Mouse (Mus musculus) lung, embryonic 15.5 days (tissue): ENCODE measurements around the gene Stx4a. TPM values are rescaled to one million over a fixed set of nuclear protein-coding genes. Genes with fewer than 3 reads are reported as not detected.
"Not testable (repeated sequence)": the region's sequence is repeated elsewhere in the genome, so short reads cannot be mapped to it uniquely, and the experiment has no call there.

ENCODE experiments used
- ATAC-seq: fragments of 200-750 bp; cut with Nextera tagmentation; 2 replicates; pipeline ENCODE4 v1.8.0; 2017; ENCODE audit warnings: moderate number of reproducible peaks, borderline replicate concordance; ENCODE audit not compliant: low FRiP score, low TSS enrichment; ENCODE audit errors: extremely low read depth
- H3K27ac ChIP-seq: fragments of 300-500 bp; sonication (generic); 2 replicates; pipeline ENCODE4 v1.5.1; 2015; ENCODE audit warnings: moderate library complexity, mild to moderate bottlenecking, inconsistent platforms
- H3K27me3 ChIP-seq: fragments of 300-500 bp; sonication (generic); 2 replicates; pipeline ENCODE4 v1.6.1; 2015; ENCODE audit warnings: inconsistent platforms
- H3K36me3 ChIP-seq: fragments of 300-500 bp; sonication (generic); 2 replicates; pipeline ENCODE4 v1.6.1; 2015; ENCODE audit warnings: inconsistent platforms
- H3K4me1 ChIP-seq: fragments of 300-500 bp; sonication (generic); 2 replicates; pipeline ENCODE4 v1.6.1; 2015; ENCODE audit warnings: inconsistent platforms
- H3K4me2 ChIP-seq: fragments of 300-500 bp; sonication (generic); 2 replicates; pipeline ENCODE4 v1.6.1; 2015; ENCODE audit warnings: inconsistent platforms, mild to moderate bottlenecking, moderate library complexity
- H3K4me3 ChIP-seq: fragments of 300-500 bp; sonication (generic); 2 replicates; pipeline ENCODE4 v1.5.1; 2015; ENCODE audit warnings: mild to moderate bottlenecking, inconsistent platforms
- H3K9ac ChIP-seq: fragments of 300-500 bp; sonication (generic); 2 replicates; pipeline ENCODE4 v1.6.1; 2015; ENCODE audit warnings: inconsistent platforms
- H3K9me3 ChIP-seq: fragments of 300-500 bp; sonication (generic); 2 replicates; pipeline ENCODE4 v1.6.1; 2016; ENCODE audit warnings: inconsistent platforms
- WGBS: fragments of 180-500 bp; shearing (Covaris S2); methylation state at CpG from one replicate; pipeline ENCODE4 v1.1.7; 2015; 5-methylcytosine and 5-hydroxymethylcytosine counted together
- polyA plus RNA-seq: library from polyadenylated mRNA; unstranded; fragments of >200 nt; fragmentation: Nextera tagmentation; extraction: Ambion mirVana; gene quantifications from 2 replicates; pipeline ENCODE4 v1.2.1, GENCODE M21; 2015

The Stx4a gene
- polyA plus RNA-seq, 1 experiment from 2014 or later = 43.2 TPM

- no peaks in the 10 kb centered on the region for H3K27me3 ChIP-seq
- H3K9me3 ChIP-seq = no peaks in the 10 kb centered on the region
- peak within 1 kb of the TSS; percentile 85 for H3K27ac ChIP-seq
- ATAC-seq = peak; percentile 99
- under 1% methylated on average over 26 of the region's 26 CpGs for WGBS
- H3K9ac ChIP-seq = peak within 1 kb of the TSS; percentile 69
- peak within 1 kb of the TSS; percentile 72 for H3K4me3 ChIP-seq
- H3K4me1 ChIP-seq = peaks cover 12% of the 10 kb centered on the region
- peaks cover 10% of the 10 kb centered on the region for H3K36me3 ChIP-seq
- H3K4me2 ChIP-seq = peak within 1 kb of the TSS; percentile 90
Observed at GRCm38 (mm10) chr7:127895442-127895841, 71.3 kb downstream of the Stx4a start, which contains the start of the genes Gm21974 and Vkorc1. TSS of gene Gm21974 (minus strand) at chr7:127895454. TSS of gene Vkorc1 (minus strand) at chr7:127895617.

- H3K36me3 ChIP-seq, H3K9me3 ChIP-seq, H3K9ac ChIP-seq, ATAC-seq, H3K27me3 ChIP-seq: not testable (repeated sequence)
- Histone ChIP-seq H3K4me2 (peak overlapping the region; percentile 90), H3K4me1 (peaks cover 12% of the 10 kb centered on the region), H3K27ac (0 out of 2 replicates have a peak overlapping the region, but pooled peaks have one; percentile 42), H3K4me3 (peak overlapping the region; percentile 72; the same call in 1 of the 2 replicates)
- WGBS = 74% methylated on average over 7 of the region's 7 CpGs
Observed at GRCm38 (mm10) chr7:127895891-127896290, 71.8 kb downstream of the Stx4a start.

GRCm38 (mm10) chr7:127896384-127896783 is 72.3 kb downstream of the Stx4a start:
- Histone ChIP-seq H3K27ac (no peak overlapping the region), H3K4me1 (peaks cover 12% of the 10 kb centered on the region), H3K27me3 (no peaks in the 10 kb centered on the region), H3K4me2 (no peak overlapping the region), H3K9me3 (no peaks in the 10 kb centered on the region), H3K9ac (no peak overlapping the region), H3K36me3 (peaks cover 10% of the 10 kb centered on the region), H3K4me3 (no peak overlapping the region)
- 59% methylated on average over 13 of the region's 13 CpGs for WGBS
- ATAC-seq = no peak

- 86% methylated on average over 7 of the region's 7 CpGs for WGBS
- H3K27ac ChIP-seq = no peak overlapping the region
- no peak overlapping the region for H3K4me2 ChIP-seq
- no peak overlapping the region for H3K4me3 ChIP-seq
- H3K9ac ChIP-seq = no peak overlapping the region
- no peaks in the 10 kb centered on the region for H3K27me3 ChIP-seq
- H3K9me3 ChIP-seq = no peaks in the 10 kb centered on the region
- peaks cover 12% of the 10 kb centered on the region for H3K4me1 ChIP-seq
- peaks cover 7% of the 10 kb centered on the region; the same call in 1 of the 2 replicates for H3K36me3 ChIP-seq
- ATAC-seq = no peak
Observed at GRCm38 (mm10) chr7:127897542-127897941, 73.4 kb downstream of the Stx4a start.

- Histone ChIP-seq H3K36me3 (no peaks in the 10 kb centered on the region), H3K4me3 (no peak overlapping the region), H3K9ac (no peak overlapping the region), H3K27me3 (no peaks in the 10 kb centered on the region), H3K4me1 (peaks cover 12% of the 10 kb centered on the region), H3K9me3 (no peaks in the 10 kb centered on the region), H3K4me2 (no peak overlapping the region), H3K27ac (no peak overlapping the region)
- ATAC-seq = no peak
- 33% methylated on average over 10 of the region's 10 CpGs for WGBS
Observed at GRCm38 (mm10) chr7:127898179-127898956, 74.3 kb downstream of the Stx4a start.

Other genes starting within 250 kb of the Stx4a start
- 12.8 and 15.7 TPM in 2 replicates for gene Ccdc189, start 235.7 kb upstream of the Stx4a start, polyA plus RNA-seq
- gene Rnf40, start 235.5 kb upstream of the Stx4a start, polyA plus RNA-seq = 46.9 and 49.0 TPM in 2 replicates
- 12.1 and 12.2 TPM in 2 replicates for gene Zfp629, start 208.5 kb upstream of the Stx4a start, polyA plus RNA-seq
- gene Bcl7c, start 115.4 kb upstream of the Stx4a start, polyA plus RNA-seq = 62.3 and 70.1 TPM in 2 replicates
- gene Ctf1, start 111.6 kb upstream of the Stx4a start, polyA plus RNA-seq = 12.1 and 12.8 TPM in 2 replicates
- 0.16 and 0.29 TPM in 2 replicates for gene Ctf2, start 92.1 kb upstream of the Stx4a start, polyA plus RNA-seq
- 4.3 and 5.1 TPM in 2 replicates for gene Fbxl19, start 79.8 kb upstream of the Stx4a start, polyA plus RNA-seq
- 27.2 and 30.7 TPM in 2 replicates for gene Orai3, start 54.5 kb upstream of the Stx4a start, polyA plus RNA-seq
- gene Setd1a, start 47.6 kb upstream of the Stx4a start, polyA plus RNA-seq = 23.3 and 24.7 TPM in 2 replicates
- not detected in 2 replicates for gene Gm49388, start 38.7 kb upstream of the Stx4a start, polyA plus RNA-seq
- 21.1 and 24.3 TPM in 2 replicates for gene Hsd3b7, start 23.7 kb upstream of the Stx4a start, polyA plus RNA-seq
- 1.3 and 1.9 TPM in 2 replicates for gene Stx1b, start 255 bp downstream of the Stx4a start, polyA plus RNA-seq
- 11.0 and 11.3 TPM in 2 replicates for gene Zfp646, start 51.9 kb downstream of the Stx4a start, polyA plus RNA-seq
- gene Zfp668, start 52.5 kb downstream of the Stx4a start, polyA plus RNA-seq = 17.9 and 21.3 TPM in 2 replicates
- 1.1 and 1.4 TPM in 2 replicates for gene Prss53, start 66.7 kb downstream of the Stx4a start, polyA plus RNA-seq
- not detected in 2 replicates for gene Gm21974, start 71.2 kb downstream of the Stx4a start, polyA plus RNA-seq
- gene Vkorc1, start 71.3 kb downstream of the Stx4a start, polyA plus RNA-seq = 150 and 156 TPM in 2 replicates
- 134 and 142 TPM in 2 replicates for gene Bckdk, start 79.8 kb downstream of the Stx4a start, polyA plus RNA-seq
- 39.5 and 44.3 TPM in 2 replicates for gene Kat8, start 88.2 kb downstream of the Stx4a start, polyA plus RNA-seq
- 80.0 and 84.5 TPM in 2 replicates for gene Prss8, start 105.8 kb downstream of the Stx4a start, polyA plus RNA-seq
- gene Prss36, start 122.4 kb downstream of the Stx4a start, polyA plus RNA-seq = 11.8 and 13.1 TPM in 2 replicates
- gene Fus, start 143.2 kb downstream of the Stx4a start, polyA plus RNA-seq = 428 and 443 TPM in 2 replicates
- gene Pycard, start 169.6 kb downstream of the Stx4a start, polyA plus RNA-seq = 35.0 and 37.6 TPM in 2 replicates
- gene Trim72, start 179.7 kb downstream of the Stx4a start, polyA plus RNA-seq = 0.10 TPM in 1 of 2 replicates, not detected in the other
- gene Itgam, start 238.3 kb downstream of the Stx4a start, polyA plus RNA-seq = 1.4 and 1.5 TPM in 2 replicates
- not detected in 2 replicates for gene Gm49368, start 238.4 kb downstream of the Stx4a start, polyA plus RNA-seq